Mouse (Mus musculus) erythroblast, adult 5-6 weeks (primary cell): ENCODE measurements at regions not wholly inside any gene's neighbourhood (a gene's known extent, or its start where the extent isn't known, plus 50 kb on each side); places are given as distances from the start of the nearest gene placed in this dataset.

Source experiments
- ATAC-seq: replicated peaks from 2 replicates; pipeline ENCODE4 v1.8.0; 2016; ENCODE audit warnings: moderate number of reproducible peaks, mild to moderate bottlenecking, moderate TSS enrichment, inconsistent platforms; ENCODE audit not compliant: poor library complexity, low FRiP score, severe bottlenecking

DNA sequence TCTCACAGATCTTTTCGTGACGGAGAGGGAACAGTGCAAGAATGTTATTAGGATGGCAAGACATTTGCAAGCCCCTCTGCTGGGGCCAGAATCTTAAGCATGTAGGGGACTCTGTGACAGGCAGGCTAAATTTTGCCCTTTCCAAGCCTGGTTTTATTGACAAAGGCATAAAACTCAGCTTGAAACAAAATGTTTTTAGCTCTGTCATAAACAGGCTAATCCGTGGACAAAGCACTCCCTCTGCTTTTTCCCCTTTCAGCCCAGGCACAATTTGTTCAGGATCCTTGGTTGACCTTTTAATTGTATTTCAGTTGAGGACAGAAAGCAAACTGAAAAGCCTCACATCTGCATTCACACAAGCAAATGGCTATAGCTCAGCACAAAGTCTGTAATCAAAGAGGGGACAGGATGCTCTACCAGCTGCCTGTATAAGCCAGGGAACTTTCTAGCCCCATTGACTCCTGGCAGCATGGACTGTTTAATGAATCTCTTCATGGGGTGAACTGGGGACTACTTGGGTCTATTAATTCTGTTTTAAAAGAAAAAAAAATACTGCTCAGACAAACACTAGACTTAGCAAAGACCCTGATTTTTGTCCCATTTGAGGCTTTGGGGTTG lies 320.0 kb downstream of the 4930474N05Rik start:
- ATAC-seq: no peak

DNA sequence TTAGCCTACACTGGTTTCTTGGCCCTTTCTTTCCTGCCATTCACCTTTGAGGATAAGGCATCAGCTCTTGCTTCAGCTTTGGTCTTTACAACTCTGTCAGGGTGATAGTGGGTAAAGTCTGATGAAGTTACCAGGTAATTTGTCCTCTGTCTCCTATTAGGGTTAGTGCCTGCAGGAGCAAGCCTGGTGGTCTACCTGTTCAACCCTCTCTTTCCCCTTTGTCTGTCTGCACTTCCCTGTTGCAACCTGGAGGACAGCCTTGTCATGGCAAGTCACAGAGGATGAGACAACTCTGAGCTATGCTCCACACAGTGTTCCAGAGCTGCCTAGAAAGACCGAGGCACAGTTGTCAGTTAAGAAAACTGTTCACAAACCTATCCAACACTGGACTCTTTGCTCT lies 319.5 kb downstream of the 4930474N05Rik start:
- no peak for ATAC-seq
